Mouse (Mus musculus) lung, adult 2 months (tissue): ENCODE measurements around the gene Ribc2. TPM values are rescaled to one million over a fixed set of nuclear protein-coding genes. Genes with fewer than 3 reads are reported as not detected.

Experiments used
- DNase-seq: peaks from one replicate; pipeline ENCODE4 v3.0.0; 2022
- H3K4me1 ChIP-seq: fragments of 200-500 bp; 2 replicates; pipeline ENCODE4 v1.6.1; 2011; ENCODE audit warnings: low read length; ENCODE audit not compliant: control insufficient read depth, insufficient read depth
- H3K4me3 ChIP-seq: fragments of 200-500 bp; replicated peaks from 2 replicates; pipeline ENCODE3; 2011; ENCODE audit warnings: low read depth, mild to moderate bottlenecking, control low read depth, low read length; ENCODE audit errors: extremely low read depth
- CTCF ChIP-seq: fragments of 200-500 bp; IDR thresholded peaks from 2 replicates; pipeline ENCODE4 v1.5.1; 2011; ENCODE audit warnings: mild to moderate bottlenecking, low read length, control low read depth; ENCODE audit not compliant: insufficient read depth
- POLR2A ChIP-seq: fragments of 200-500 bp; IDR thresholded peaks from 2 replicates; pipeline ENCODE4 v1.6.1; 2011; ENCODE audit warnings: low read depth, mild to moderate bottlenecking, control low read depth, low read length, borderline replicate concordance; ENCODE audit errors: extremely low read depth
- WGBS: fragments of 180-500 bp; shearing (Covaris S2); methylation state at CpG from one replicate; pipeline ENCODE4 v1.1.7; 2018; 5-methylcytosine and 5-hydroxymethylcytosine counted together
- polyA plus RNA-seq: library from polyadenylated mRNA; depleted of rRNA; stranded (reverse); fragments of >200 nt; gene quantifications from 2 replicates; pipeline ENCODE4 v1.2.3, GENCODE M21; 2012; rRNA removed

Gene Ribc2
- 0.37 and 0.43 TPM in 2 replicates for polyA plus RNA-seq

- DNase-seq: no peak
- 29% methylated on average over 57 of the region's 58 CpGs for whole genome bisulfite sequencing
- Histone ChIP-seq H3K4me3 (no peak within 1 kb of the TSS), H3K4me1 (no peaks in the 10 kb centered on the region)
- no peak for TF ChIP-seq POLR2A
- TF ChIP-seq CTCF: no peak
These were observed at the start of gene Ribc2, which contains the start of gene Smc1b for GRCm38 (mm10) chr15:85131275-85132192. TSS of gene Ribc2 (plus strand) at chr15:85132078. TSS of gene Smc1b (minus strand) at chr15:85131964.

- Histone ChIP-seq H3K4me3 (no peak overlapping the region), H3K4me1 (no peaks in the 10 kb centered on the region)
- DNase-seq: no peak
- TF ChIP-seq POLR2A: no peak
- TF ChIP-seq CTCF: no peak
- 59% methylated on average over 1 of the region's 1 CpGs for WGBS
These were observed 46.2 kb upstream of the Ribc2 start for GRCm38 (mm10) chr15:85085641-85086040.

DNA sequence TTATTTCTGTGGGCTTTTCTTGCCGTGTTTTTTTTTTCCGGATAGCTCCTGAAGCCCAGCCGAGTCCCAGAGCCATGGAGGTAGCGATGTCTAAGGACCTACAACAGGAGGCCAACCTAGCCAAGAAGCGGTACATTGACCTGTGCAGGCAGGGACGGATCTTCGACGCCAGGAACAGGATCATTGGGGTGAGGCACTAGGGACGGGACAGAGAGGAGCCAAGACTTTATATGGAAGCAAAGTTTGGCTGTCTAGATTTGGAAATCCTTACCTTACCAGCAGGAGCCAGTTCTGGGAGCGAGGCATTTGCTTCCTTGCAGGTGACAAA lies 279 bp downstream of the Ribc2 start:
- WGBS: 26% methylated on average over 10 of the region's 10 CpGs
- Histone ChIP-seq H3K4me1 (no peaks in the 10 kb centered on the region), H3K4me3 (no peak overlapping the region)
- TF ChIP-seq POLR2A (no peak), CTCF (no peak)
- no peak for DNase-seq

DNA sequence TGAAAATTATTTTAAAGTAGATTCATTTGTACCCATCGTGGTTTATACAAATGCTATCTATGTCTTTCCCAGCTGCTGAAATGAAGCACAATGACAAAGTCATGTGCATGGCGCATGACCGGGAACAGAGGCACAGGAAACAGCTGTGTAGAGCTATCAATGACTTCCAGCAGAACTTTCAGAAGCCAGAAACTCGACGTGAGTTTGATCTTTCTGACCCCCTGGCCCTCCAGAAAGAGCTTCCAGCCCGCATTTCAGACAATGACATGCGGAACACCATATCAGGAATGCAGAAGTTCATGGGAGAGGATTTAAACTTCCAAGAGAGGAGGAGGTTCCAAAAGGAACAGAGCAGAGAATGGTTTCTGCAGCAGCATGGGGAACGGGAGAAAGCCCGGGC lies 3.3 kb downstream of the Ribc2 start:
- no peaks in the 10 kb centered on the region for H3K4me1 ChIP-seq
- no peak for DNase-seq
- H3K4me3 ChIP-seq: no peak overlapping the region
- WGBS: 23% methylated on average over 9 of the region's 9 CpGs
- TF ChIP-seq POLR2A (no peak), CTCF (no peak)

- 74% methylated on average over 10 of the region's 10 CpGs for WGBS
- TF ChIP-seq POLR2A: no peak
- no peak for TF ChIP-seq CTCF
- H3K4me1 ChIP-seq: no peaks in the 10 kb centered on the region
- DNase-seq: no peak
- H3K4me3 ChIP-seq: no peak overlapping the region
These were observed 9.4 kb downstream of the Ribc2 start for GRCm38 (mm10) chr15:85141290-85141689.

DNA sequence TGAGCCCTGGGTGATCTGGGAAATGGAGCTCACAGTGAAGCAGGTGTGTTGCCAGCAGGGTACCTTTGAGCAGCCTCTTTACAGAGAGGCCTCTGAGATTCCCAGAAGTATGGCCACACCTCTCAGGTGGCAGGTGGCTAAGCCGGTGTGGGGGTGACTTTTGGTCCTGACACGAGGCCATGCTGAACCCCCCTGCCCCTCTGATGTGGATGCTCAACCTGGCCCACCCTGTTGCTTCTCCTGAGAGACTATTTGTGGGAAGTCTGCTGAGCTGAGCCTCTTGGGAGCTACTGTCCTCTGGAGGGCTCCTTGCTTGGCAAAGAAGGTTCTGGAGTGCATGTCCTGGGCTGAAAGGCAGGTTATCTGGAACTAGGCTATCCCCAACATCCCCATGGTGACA lies 10.6 kb downstream of the Ribc2 start:
- Histone ChIP-seq H3K4me3 (no peak overlapping the region), H3K4me1 (no peaks in the 10 kb centered on the region)
- TF ChIP-seq POLR2A (no peak), CTCF (no peak)
- WGBS: 49% methylated on average over 2 of the region's 2 CpGs
- DNase-seq: no peak

DNA sequence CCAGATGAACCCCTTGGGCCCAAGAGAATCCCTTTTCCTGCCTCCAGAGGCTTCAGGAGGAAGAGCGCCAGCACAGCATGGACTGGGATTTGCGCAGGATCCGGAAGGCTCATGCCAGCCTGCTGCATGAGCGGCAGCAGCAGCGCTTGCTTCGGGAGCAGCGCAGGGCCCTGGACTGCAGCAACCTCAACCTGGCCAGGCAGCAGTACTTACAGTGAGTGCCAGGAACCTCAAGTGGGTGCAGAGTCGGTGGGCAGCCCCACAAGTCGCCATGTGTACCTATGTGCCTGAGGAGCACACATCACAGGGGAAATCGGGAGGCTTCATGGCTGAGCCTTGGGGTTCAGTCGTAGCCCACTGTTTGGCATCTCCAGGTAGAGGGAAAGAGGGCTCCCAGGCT lies 11.3 kb downstream of the Ribc2 start:
- Histone ChIP-seq H3K4me1 (no peaks in the 10 kb centered on the region), H3K4me3 (no peak overlapping the region)
- TF ChIP-seq POLR2A (no peak), CTCF (no peak)
- 89% methylated on average over 11 of the region's 11 CpGs for WGBS
- DNase-seq: no peak

DNA sequence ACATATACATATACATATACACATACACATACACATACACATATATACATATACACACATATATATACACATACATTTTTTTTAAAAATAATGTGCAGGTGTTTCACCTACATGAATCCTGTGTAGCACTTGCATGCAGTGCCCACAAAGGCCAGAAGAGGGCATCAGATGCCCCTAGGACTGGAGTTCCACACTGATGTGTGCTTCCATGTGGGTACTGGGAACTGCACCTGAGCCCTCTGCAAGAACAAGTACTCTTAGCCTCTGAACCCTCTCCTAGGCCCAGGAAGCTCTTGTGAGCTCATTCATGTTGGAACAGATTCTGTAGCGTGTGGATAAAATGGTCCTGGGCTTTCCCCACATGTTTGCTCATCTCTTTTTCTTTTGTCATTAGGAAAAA lies 11.9 kb downstream of the Ribc2 start:
- TF ChIP-seq CTCF (no peak), POLR2A (no peak)
- no peak for DNase-seq
- Histone ChIP-seq H3K4me1 (no peaks in the 10 kb centered on the region), H3K4me3 (no peak overlapping the region)
- WGBS: 86% methylated on average over 1 of the region's 1 CpGs

- no peak overlapping the region for H3K4me3 ChIP-seq
- no peaks in the 10 kb centered on the region for H3K4me1 ChIP-seq
- TF ChIP-seq CTCF (no peak), POLR2A (no peak)
- 90% methylated on average over 5 of the region's 5 CpGs for WGBS
- no peak for DNase-seq
These were observed 12.4 kb downstream of the Ribc2 start for GRCm38 (mm10) chr15:85144249-85144648.

DNA sequence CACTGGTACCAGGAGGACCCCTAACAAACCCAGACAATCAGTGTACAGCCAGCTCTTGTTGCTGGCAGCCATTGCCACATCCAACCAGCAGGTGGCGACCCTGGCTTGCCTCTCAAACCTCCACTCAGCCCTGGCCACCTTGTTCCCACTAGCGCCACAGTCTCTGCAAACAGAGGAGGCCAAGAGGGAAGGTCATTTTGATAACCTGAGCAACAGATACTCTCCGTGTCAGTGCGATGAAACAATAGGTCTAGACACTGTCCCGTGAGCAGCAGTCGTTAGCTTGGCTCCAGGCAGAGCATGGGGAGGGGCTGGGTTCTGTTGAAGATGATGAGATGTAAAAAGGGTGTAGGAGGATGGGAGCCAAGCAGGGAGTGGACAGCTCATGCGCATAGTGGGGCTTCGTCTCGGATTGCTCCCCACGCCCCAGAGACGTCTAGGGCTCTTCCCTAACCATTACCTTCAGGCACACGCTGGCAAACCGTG lies 19.6 kb downstream of the Ribc2 start:
- TF ChIP-seq CTCF: peak; percentile 93
- no peak for TF ChIP-seq POLR2A
- 22% methylated on average over 13 of the region's 13 CpGs for WGBS
- no peaks in the 10 kb centered on the region for H3K4me1 ChIP-seq
- H3K4me3 ChIP-seq: no peak overlapping the region
- DNase-seq: peak; percentile 60
